Mouse (Mus musculus): ENCODE measurements at regions not wholly inside any gene's neighbourhood (a gene's known extent, or its start where the extent isn't known, plus 50 kb on each side); places are given as distances from the start of the nearest gene placed in this dataset.
A peak's percentile ranks its signal among the peaks of the same experiment; 100 is the strongest.

DNA sequence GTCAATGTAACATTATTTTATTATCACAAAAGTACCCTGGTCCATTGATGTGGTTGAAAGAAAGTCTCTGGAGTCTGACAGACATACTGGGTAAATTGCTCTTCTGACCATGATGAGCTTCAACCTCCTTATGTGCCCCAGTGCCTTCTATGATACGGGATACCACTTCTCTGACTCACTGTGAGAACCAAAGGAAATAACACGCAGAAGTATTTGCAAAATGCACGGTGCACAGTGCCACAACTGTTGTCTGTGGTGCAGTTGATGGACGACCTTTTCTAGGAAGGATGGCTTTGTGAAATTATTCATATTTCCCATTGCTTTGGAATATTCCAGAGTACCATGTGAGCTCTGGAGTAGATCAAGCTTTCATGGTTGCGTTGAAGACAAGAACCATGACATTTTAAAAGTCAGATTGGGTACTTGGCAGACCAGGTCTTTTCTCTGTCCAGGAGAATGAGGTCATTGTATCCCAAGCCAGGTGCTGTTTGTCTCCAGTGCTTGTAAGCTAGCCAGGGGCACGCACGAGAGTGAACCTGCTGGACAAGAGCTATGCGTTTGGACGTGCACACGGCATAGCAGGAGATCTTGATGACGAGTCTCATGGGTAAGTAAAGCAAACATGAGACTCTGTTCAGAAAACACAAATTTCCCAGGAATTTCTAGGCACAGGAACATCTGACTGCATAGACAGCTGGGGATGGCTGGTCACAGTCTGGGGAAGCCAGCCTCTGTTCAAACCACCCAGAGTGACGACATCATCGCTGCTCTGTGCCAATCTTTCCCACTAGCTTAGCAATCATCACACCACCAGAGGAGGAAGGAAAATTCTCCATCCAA, 74.0 kb upstream of the 1700024P04Rik start:
- peak in 1 of 2 experiments; percentile 62 for DNase-seq (ENCODE audit: low spot score in 2 of 2)

DNA sequence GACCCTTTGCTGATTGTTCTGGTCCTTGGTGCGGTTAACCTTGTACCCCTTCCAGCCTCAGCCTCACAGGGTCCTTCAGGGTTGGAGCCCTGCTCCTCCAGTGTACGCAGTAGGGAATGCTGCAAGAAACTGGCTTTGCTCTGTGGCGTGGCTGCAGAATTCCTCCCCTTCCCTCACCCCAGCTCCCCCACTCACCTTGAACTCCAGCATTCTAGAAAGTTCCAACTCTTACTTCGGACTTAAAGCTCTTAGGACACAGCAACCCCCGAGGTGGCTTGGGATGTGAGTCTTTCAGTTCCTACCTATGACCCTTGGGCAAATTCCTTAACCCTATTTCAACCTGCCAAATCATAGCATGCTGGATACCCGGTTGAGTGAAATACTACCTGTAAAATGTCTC, 73.3 kb upstream of the 1700024P04Rik start:
- no peak for DNase-seq (ENCODE audit: low spot score in 2 of 2)

- no peak for DNase-seq (ENCODE audit: low spot score in 2 of 2)
Observed at GRCm38 (mm10) chr13:99057293-99057588, 72.9 kb upstream of the 1700024P04Rik start.

GRCm38 (mm10) chr13:99056432-99057292, 72.3 kb upstream of the 1700024P04Rik start:
- no peak for DNase-seq (ENCODE audit: low spot score in 2 of 2)

DNA sequence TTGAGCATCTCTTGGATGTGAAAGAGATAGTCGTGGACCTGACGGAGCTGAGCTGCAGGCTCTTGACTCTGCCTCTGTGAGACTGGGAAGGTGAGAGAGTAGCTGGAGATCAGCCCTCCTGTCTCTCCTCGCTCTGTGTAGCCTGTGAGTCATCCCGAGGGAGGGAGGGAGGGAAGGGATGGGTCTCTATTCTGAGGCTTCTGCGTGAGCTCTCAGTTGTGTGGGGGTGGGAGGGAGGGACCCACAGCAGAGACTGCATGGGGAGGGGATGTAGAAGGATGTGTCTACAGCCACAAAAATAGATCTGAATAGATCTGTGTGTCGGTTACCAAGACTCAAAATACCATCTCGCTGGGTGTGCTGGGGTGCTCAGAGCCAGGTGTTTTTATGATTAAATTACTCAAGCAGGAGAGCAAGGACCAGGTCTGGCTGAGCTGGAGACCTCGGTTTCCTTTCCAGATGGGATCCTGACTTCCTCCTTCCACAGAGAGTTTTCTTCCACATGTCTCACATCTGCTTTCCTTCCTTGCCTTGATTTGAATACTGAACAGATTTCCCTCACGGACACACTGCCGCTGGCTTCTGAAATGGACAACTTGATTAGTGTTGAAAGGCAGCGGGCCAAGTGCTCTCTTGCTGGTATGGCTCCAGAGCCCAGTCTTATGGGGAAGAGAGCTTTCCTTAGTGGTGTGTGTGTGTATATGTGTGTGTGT, 71.4 kb upstream of the 1700024P04Rik start:
- DNase-seq (ENCODE audit: low spot score in 2 of 2) = peak in 1 of 2 experiments; percentile 44

DNA sequence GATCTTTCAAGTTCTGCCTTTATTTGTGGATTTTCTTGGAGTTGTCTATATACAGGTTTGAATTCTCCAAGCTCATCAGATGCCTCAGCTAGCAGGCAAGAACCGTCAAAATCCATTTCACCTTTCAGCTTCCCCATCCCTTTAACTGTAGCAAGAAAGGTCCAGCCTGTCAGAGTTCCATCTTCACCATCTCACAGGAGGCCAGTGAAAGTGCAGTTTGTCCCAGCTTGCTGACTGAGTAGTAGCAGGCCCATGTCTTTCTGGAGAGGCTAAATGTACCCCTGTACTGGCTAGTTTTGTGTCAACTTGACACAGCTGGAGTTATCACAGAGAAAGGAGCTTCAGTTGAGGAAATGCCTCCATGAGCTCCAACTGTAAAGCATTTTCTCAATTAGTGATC, 67.7 kb upstream of the 1700024P04Rik start:
- no peak for DNase-seq (ENCODE audit: low spot score in 2 of 2)

- no peak for DNase-seq (ENCODE audit: low spot score in 2 of 2)
Observed at GRCm38 (mm10) chr13:99049699-99050098, 65.3 kb upstream of the 1700024P04Rik start.

GRCm38 (mm10) chr13:99048651-99049100, 64.3 kb upstream of the 1700024P04Rik start:
- no peak for DNase-seq (ENCODE audit: low spot score in 2 of 2)

DNA sequence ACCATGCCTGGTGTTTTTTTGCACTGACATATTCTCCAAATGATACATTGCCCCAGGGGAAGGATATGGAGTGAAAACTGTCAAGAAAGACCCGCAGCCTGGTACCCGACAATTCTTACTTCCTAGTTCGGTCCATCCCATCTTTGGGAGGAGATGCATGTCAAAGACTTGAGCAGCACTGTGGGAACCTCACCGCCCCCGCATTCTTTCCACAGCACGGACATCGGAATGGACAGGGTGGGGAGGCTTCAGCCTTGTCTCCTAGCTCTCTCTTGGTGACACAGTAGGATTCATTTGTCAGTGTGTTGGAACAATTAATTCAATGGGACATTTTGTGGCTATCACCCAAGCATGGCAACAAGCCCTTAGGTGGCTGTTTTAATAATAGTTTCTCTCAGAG, 62.9 kb upstream of the 1700024P04Rik start:
- no peak for DNase-seq (ENCODE audit: low spot score in 2 of 2)

DNA sequence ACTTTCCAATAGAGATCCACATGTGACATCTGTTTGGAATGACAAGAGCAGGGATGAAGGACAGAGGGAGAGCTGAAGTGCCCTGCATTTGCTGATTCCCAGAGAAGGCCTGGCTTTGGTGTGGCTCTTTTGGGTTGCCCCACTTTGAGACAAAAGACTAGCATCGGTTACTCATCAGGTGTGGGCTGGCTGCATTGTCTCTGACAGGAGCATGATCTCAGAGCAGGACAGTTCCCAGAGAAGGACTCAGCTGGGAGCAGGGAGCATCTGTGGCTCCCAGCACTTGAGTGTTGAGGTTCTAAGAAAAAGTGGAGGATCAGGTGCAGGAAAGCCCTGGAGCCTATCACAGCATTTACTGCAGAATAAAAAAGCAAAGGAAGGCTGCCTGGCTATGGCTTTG, 62.4 kb upstream of the 1700024P04Rik start:
- DNase-seq (ENCODE audit: low spot score in 2 of 2) = no peak

- DNase-seq (ENCODE audit: low spot score in 2 of 2) = no peak
Observed at GRCm38 (mm10) chr13:99042086-99042485, 57.7 kb upstream of the 1700024P04Rik start.

DNA sequence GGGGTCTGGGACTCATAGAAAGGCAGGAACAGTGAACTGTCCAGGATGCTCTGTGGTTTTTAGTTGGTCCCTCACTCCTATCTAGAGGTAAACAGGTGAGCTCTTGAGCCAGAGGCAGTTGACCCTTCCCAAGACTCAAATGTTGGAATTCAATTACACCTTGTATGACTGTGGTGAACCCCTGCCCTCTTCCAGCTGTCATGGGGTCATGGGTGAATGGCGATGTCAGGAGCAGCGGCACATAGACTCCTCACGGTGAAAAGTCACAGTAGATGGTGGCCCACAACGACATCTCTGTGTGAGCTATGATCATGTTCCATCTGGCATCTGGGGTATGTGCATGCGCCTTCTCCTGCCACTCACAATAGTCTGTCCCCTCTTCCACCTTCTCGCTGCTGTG, 56.9 kb upstream of the 1700024P04Rik start:
- DNase-seq (ENCODE audit: low spot score in 2 of 2) = no peak

DNA sequence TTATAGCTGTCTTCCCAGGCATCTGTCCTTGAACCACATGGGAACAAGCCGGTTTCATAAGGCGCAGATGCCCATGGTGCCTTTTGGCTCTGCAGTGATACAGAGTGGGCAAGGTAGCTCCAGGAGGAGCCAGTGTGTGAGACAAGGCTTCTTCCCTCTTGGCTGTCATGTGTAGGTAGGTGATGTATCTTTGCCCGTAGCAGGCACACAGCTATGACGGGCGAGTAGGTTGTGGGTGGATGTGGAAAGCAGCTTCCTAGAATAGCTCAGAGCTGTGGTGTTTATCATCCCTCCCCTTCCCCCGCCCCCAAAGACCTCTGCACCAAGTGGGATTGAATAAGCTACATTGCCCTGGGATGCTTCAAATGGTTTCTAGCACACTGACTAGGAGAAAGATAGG, 56.5 kb upstream of the 1700024P04Rik start:
- DNase-seq (ENCODE audit: low spot score in 2 of 2) = no peak

- DNase-seq (ENCODE audit: low spot score in 2 of 2) = no peak
Observed at GRCm38 (mm10) chr13:99040171-99040570, 55.8 kb upstream of the 1700024P04Rik start.

DNA sequence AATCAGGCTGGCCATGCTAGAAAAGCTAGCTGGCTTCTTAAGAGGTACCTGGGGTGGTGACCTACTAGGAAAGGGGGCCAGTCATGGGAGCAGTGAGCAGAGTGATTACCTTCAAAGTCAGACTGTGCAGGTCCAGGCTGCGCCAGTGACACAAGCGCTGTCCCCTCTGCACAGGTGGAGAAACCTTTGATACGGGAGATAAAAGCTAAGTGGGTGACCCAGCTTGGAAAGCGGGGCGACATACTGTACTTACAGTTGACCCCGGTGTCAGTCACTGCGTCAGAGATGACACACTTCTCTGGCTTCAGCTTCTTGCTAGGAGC, 54.7 kb upstream of the 1700024P04Rik start:
- DNase-seq (ENCODE audit: low spot score in 2 of 2) = no peak

DNA sequence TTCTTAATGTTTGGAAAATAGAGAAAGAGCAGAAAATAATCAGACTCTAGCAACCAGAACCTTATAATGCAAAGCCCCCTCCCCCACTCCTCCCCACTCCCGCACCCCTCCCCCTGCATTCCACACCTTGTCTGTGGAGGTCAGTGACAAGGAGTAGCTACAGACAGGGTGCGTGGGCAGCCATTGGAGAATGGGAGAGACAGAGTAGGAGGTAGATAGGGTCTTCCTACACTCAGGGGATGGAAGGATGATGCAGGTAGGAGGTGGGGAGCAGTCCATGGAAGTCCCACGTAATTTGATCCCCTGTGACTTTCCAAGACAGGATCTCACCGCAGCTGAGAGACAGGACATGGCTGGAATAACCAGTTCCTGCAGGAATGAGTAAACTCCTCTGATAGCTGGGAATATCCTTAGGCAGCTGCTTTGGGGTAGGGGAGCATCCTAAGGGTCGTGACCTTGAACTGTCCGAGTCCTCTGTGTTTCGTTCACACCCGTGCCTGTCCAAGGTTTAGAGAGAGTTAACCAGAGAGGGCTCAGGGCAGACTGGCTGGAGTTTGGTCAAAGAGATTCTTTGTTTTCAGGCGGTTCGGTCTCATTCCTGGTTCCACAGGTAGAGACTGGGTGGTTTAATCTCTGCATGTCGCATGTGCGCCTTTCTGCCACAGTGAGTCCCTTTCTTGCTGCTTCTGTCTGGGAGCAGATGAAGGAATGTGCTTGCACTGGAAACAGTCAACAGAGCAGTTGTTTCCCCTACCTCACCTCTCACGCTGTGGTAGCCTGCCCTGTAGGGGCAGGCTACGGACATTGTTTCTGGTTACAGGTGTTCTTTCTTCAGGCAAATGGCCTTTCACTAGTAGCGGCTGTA, 54.1 kb upstream of the 1700024P04Rik start:
- no peak for DNase-seq (ENCODE audit: low spot score in 2 of 2)

DNA sequence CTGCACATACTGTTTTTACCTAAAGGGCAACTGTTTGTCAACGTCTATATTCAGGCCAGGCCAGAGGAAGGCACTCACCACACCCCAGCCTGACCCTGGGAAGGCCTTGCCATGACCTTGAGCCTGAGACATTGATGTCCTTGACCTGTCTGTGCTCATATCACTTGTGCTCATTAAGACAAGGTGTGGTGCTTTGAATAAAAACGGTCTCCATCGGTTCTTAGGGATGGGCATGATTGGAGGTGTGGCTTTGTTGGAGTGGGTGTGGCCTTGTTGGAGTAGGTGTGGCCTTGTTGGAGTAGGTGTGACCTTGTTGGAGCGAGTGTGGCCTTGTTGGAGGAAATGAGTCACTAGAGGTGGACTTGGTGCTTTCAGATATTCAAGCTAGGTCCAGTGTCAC, 52.8 kb upstream of the 1700024P04Rik start:
- DNase-seq (ENCODE audit: low spot score in 2 of 2) = no peak
